Mouse (Mus musculus): Measurements from ENCODE around the gene Gm17374.

- TF ChIP-seq POLR2A (IDR thresholded peaks at IDR 0.05; ENCODE audit: extremely low read depth, insufficient read depth, low read length) (no peak), CTCF (IDR thresholded peaks at IDR 0.05; ENCODE audit: extremely low read depth, insufficient read depth, low read length) (no peak)
These were observed 17.2 kb downstream of the Gm17374 start for GRCm38 (mm10) chr2:140169057-140169456.
